Mouse (Mus musculus) testis, adult 2 months (tissue): ENCODE measurements around the gene Slc37a3.

Source experiments
- CTCF ChIP-seq: fragments of 200-500 bp; IDR thresholded peaks from 2 replicates; pipeline ENCODE4 v1.5.1; 2012; ENCODE audit warnings: low read depth, mild to moderate bottlenecking, inconsistent platforms, low read length, moderate library complexity; ENCODE audit not compliant: control insufficient read depth, insufficient read depth, insufficient replicate concordance
- POLR2A ChIP-seq: fragments of 200-500 bp; IDR thresholded peaks from 2 replicates; pipeline ENCODE4 v1.6.1; 2012; ENCODE audit warnings: low read depth, mild to moderate bottlenecking, inconsistent platforms, low read length, moderate library complexity; ENCODE audit not compliant: control insufficient read depth

GRCm38 (mm10) chr6:39347880-39348814, 29.3 kb downstream of the Slc37a3 start:
- TF ChIP-seq CTCF (no peak), POLR2A (no peak)
